Mouse (Mus musculus) kidney, embryonic 16.5 days (tissue): Measurements from ENCODE around the gene Rbm45. TPM values are rescaled to one million over a fixed set of nuclear protein-coding genes. Genes with fewer than 3 reads are reported as not detected.

Experiments used
- ATAC-seq: fragments of 200-750 bp; cut with Nextera tagmentation; 2 replicates; pipeline ENCODE4 v1.8.0; 2017; ENCODE audit warnings: moderate TSS enrichment; ENCODE audit not compliant: low FRiP score, low TSS enrichment
- H3K27ac ChIP-seq: fragments of 300-500 bp; sonication (generic); 2 replicates; pipeline ENCODE4 v1.5.1; 2014; ENCODE audit warnings: low read length
- H3K27me3 ChIP-seq: fragments of 300-500 bp; sonication (generic); 2 replicates; pipeline ENCODE4 v1.6.1; 2014; ENCODE audit warnings: low read length, control low read depth, mixed read lengths; ENCODE audit not compliant: insufficient read depth
- H3K36me3 ChIP-seq: fragments of 300-500 bp; sonication (generic); 2 replicates; pipeline ENCODE4 v1.6.1; 2014; ENCODE audit warnings: low read length, control low read depth, mixed read lengths; ENCODE audit not compliant: insufficient read depth
- H3K4me1 ChIP-seq: fragments of 300-500 bp; sonication (generic); 2 replicates; pipeline ENCODE4 v1.6.1; 2014; ENCODE audit warnings: low read length, control low read depth, mixed read lengths; ENCODE audit not compliant: insufficient read depth
- H3K4me2 ChIP-seq: fragments of 300-500 bp; sonication (generic); replicated peaks from 2 replicates; pipeline ENCODE4 v1.6.1; 2014; ENCODE audit warnings: low read depth, low read length
- H3K4me3 ChIP-seq: fragments of 300-500 bp; sonication (generic); 2 replicates; pipeline ENCODE4 v1.5.1; 2014; ENCODE audit warnings: mild to moderate bottlenecking, low read length
- H3K9ac ChIP-seq: fragments of 300-500 bp; sonication (generic); replicated peaks from 2 replicates; pipeline ENCODE4 v1.6.1; 2014; ENCODE audit warnings: low read length
- H3K9me3 ChIP-seq: fragments of 300-500 bp; sonication (generic); 2 replicates; pipeline ENCODE4 v1.6.1; 2016; ENCODE audit warnings: low read length, control low read depth
- WGBS: fragments of 180-500 bp; shearing (Covaris S2); extraction: QIAGEN DNeasy Blood & Tissue Kit; methylation state at CpG from one replicate; pipeline ENCODE4 v1.1.7; 2014; 5-methylcytosine and 5-hydroxymethylcytosine counted together
- polyA plus RNA-seq: library from polyadenylated mRNA; unstranded; fragments of >200 nt; fragmentation: Nextera tagmentation; extraction: Ambion mirVana; gene quantifications from 2 replicates; pipeline ENCODE4 v1.2.1, GENCODE M21; 2015

Gene Rbm45
- polyA plus RNA-seq = 14.5 and 16.9 TPM in 2 replicates

DNA sequence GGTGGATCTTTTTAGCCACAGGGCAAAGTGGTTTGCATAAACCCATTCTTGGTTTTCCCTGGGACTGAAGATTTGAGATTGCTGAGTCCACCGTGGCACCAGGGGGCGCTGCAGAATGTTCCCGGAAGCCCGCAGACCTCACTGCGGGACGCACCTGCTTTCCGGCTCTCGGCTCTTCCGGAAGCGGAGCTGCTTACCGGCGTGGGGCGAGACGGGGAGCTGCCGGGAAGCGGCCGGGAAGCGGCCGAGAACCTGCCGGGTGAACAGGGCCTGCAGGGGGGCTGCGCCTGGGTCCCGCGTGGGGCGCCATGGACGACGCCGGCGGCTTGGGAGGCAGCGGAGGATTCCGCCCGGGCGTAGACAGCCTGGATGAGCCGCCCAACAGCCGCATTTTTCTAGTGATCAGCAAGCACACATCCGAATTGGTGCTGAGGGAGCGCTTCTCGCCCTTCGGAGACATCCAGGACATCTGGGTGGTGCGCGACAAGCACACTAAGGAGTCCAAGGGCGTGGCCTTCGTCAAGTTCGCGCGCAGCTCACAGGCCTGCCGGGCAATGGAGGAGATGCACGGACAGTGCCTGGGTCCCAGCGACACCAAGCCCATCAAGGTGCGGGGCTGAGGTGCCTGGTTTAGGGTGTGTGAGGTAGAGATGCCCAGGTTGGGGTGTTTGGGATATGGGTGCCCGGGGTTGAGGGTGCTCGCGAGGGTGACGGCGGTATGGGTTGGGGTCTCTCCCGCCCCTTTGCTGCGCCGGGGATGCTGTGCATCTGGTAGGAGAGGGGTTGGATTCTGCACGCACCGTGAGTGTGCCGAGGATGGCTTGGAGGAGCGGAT lies at the start of gene Rbm45:
TSS of gene Rbm45 (plus strand) at position 164 of the 835 bp plus-strand sequence.
- H3K27ac ChIP-seq = peak within 1 kb of the TSS; percentile 63; the same call in 1 of the 2 replicates
- H3K4me2 ChIP-seq = peak within 1 kb of the TSS; percentile 95
- no peaks in the 10 kb centered on the region for H3K9me3 ChIP-seq
- peak within 1 kb of the TSS; percentile 69 for H3K4me3 ChIP-seq
- under 1% methylated on average over 61 of the region's 61 CpGs for WGBS
- peak; percentile 90 for ATAC-seq
- H3K9ac ChIP-seq = peak within 1 kb of the TSS; percentile 77
- H3K36me3 ChIP-seq = peaks cover 27% of the 10 kb centered on the region
- H3K4me1 ChIP-seq = peaks cover 16% of the 10 kb centered on the region
- no peaks in the 10 kb centered on the region for H3K27me3 ChIP-seq

GRCm38 (mm10) chr2:76320336-76320735 lies 49.4 kb upstream of the Rbm45 start:
- Histone ChIP-seq H3K36me3 (no peaks in the 10 kb centered on the region), H3K9me3 (no peaks in the 10 kb centered on the region), H3K27me3 (no peaks in the 10 kb centered on the region), H3K27ac (no peak overlapping the region), H3K4me3 (no peak overlapping the region), H3K9ac (no peak overlapping the region), H3K4me2 (no peak overlapping the region), H3K4me1 (no peaks in the 10 kb centered on the region)
- no peak for ATAC-seq
- WGBS = 82% methylated on average over 6 of the region's 6 CpGs

DNA sequence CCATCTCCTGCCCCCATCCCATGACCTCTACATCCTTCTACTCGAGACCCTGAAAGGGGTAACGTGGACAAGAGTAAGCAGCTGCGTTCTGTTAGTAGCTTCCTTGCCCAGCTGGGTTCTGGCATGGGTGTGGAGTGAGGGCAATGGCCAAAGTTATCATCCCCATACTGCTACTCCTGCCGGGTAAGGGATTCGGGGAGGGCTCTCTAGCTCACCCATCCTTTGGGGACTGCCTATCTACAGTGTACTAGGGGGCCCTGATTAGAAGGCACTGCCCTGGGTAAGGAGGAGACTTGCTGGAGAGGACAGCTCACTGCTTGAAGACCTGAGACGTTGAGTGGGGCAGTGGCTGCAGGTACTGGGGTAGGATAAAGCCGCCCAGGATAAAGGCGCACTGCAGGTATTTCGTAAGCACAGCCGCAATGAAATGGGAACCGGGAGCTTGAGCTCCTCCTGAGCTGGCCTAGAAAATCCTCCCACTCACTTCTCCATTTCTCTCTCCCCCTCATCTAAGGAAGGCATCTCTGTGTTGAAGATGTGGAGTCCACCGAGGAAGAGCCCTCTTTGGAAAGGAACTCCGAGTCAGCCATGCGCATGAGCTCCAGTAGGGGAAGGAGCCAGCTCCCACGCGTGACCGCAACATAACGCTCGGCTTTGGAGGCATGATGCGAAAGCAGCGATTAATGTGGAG lies 46.5 kb upstream of the Rbm45 start:
- 67% methylated on average over 21 of the region's 21 CpGs for WGBS
- Histone ChIP-seq H3K4me3 (no peak overlapping the region), H3K27me3 (no peaks in the 10 kb centered on the region), H3K9ac (no peak overlapping the region), H3K4me1 (no peaks in the 10 kb centered on the region), H3K9me3 (no peaks in the 10 kb centered on the region), H3K27ac (no peak overlapping the region), H3K36me3 (no peaks in the 10 kb centered on the region), H3K4me2 (no peak overlapping the region)
- no peak for ATAC-seq

- 89% methylated on average over 5 of the region's 5 CpGs for WGBS
- Histone ChIP-seq H3K27ac (no peak overlapping the region), H3K9me3 (no peaks in the 10 kb centered on the region), H3K4me2 (no peak overlapping the region), H3K36me3 (no peaks in the 10 kb centered on the region), H3K4me3 (no peak overlapping the region), H3K4me1 (no peaks in the 10 kb centered on the region), H3K9ac (no peak overlapping the region), H3K27me3 (no peaks in the 10 kb centered on the region)
- no peak for ATAC-seq
Measured at GRCm38 (mm10) chr2:76324463-76324862, 45.3 kb upstream of the Rbm45 start.

DNA sequence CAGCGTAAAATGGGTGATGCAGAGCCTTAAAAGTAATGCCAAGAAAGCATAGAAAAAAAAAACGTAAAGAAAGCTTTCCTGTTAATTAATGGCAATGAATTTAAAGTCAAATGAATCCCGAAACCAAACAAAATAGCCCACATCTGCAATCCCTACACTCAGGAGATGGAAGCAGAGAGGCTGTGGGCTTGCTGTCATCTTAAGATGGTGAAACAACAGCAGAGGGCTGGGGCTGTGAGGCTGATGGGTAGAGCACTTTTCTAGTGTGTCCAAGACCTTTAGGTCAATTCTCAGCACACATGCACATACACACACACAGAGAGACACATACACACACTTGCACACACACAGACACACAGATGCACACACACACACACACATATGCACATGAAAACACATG lies 43.6 kb upstream of the Rbm45 start:
- no peak for ATAC-seq

DNA sequence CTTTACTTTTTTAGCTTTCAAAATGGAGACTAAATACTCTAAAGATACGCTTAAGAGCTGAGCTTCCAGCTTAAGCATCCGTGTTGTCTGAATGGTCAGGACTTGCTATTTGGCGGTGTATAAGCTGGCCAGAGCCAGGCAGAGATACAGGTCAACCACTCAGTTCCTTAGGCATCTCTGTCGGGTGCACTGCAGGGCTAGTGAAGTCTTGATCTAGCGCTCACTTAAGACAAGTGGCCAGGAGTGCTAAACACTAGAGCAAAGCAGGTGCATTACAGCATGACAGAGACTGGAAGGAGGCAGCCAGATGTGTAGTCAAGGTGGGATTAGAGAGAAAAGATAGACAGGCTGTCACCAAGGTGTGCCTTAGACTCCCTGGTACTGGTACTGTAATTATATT lies 39.7 kb upstream of the Rbm45 start:
- no peak overlapping the region for H3K9ac ChIP-seq
- no peaks in the 10 kb centered on the region for H3K27me3 ChIP-seq
- H3K4me3 ChIP-seq = no peak overlapping the region
- no peak overlapping the region for H3K27ac ChIP-seq
- no peaks in the 10 kb centered on the region for H3K36me3 ChIP-seq
- no peaks in the 10 kb centered on the region for H3K4me1 ChIP-seq
- no peak for ATAC-seq
- H3K9me3 ChIP-seq = no peaks in the 10 kb centered on the region
- no peak overlapping the region for H3K4me2 ChIP-seq
- WGBS = 91% methylated on average over 5 of the region's 5 CpGs

More for the DNA sequence above, 43.6 kb upstream of the Rbm45 start:
- Histone ChIP-seq H3K27ac (no peak overlapping the region), H3K4me2 (no peak overlapping the region), H3K9ac (no peak overlapping the region), H3K4me1 (no peaks in the 10 kb centered on the region), H3K9me3 (no peaks in the 10 kb centered on the region), H3K27me3 (no peaks in the 10 kb centered on the region), H3K4me3 (no peak overlapping the region), H3K36me3 (no peaks in the 10 kb centered on the region)
- 83% methylated on average over 3 of the region's 3 CpGs for WGBS

DNA sequence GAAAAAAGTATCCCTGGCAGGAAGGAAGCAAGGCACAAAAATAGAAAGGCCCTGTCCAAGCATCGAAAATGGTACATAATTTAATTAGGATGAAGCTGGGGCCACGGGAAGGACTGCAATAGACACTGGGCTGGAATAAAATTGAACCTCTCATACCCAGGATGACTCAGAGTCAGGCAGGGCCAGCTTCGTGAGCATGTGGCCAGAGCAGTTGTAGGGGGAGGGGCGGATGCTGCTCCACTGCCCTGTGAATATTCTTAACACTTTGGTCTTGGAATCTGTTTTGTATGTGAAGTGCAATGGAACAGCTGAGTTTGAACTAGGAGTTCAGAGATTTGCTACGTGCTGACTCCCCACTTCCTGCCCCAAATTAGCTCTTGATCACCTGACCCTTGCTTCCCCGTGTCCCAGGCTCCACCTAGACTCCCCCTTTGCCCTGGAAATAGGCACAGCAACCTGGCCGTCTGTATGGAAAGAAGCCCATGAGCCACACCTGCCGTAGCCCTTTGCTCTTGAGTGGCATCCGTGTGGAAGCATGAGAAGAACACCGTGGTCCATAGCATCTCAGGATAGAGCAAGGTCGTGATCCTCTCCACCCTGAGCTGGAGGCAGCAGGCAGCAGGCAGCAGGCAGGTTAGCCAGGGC lies 37.5 kb upstream of the Rbm45 start:
- no peaks in the 10 kb centered on the region for H3K4me1 ChIP-seq
- H3K9me3 ChIP-seq = no peaks in the 10 kb centered on the region
- H3K9ac ChIP-seq = no peak overlapping the region
- no peak for ATAC-seq
- H3K27ac ChIP-seq = no peak overlapping the region
- 72% methylated on average over 11 of the region's 11 CpGs for WGBS
- H3K27me3 ChIP-seq = no peaks in the 10 kb centered on the region
- H3K4me2 ChIP-seq = no peak overlapping the region
- H3K36me3 ChIP-seq = no peaks in the 10 kb centered on the region
- no peak overlapping the region for H3K4me3 ChIP-seq

- H3K27ac ChIP-seq = no peak overlapping the region
- peaks cover 7% of the 10 kb centered on the region; the same call in 1 of the 2 replicates for H3K4me1 ChIP-seq
- peaks cover 3% of the 10 kb centered on the region; the same call in 1 of the 2 replicates for H3K27me3 ChIP-seq
- no peak overlapping the region for H3K4me3 ChIP-seq
- ATAC-seq = no peak
- H3K9me3 ChIP-seq = no peaks in the 10 kb centered on the region
- 83% methylated on average over 5 of the region's 5 CpGs for WGBS
- H3K9ac ChIP-seq = no peak overlapping the region
- no peak overlapping the region for H3K4me2 ChIP-seq
- H3K36me3 ChIP-seq = no peaks in the 10 kb centered on the region
Measured at GRCm38 (mm10) chr2:76334596-76334995, 35.2 kb upstream of the Rbm45 start.

GRCm38 (mm10) chr2:76338215-76339156 lies 31.3 kb upstream of the Rbm45 start, which contains the start of gene Pde11a:
Gene Pde11a, minus strand, starts transcription at chr2:76338774.
- H3K27ac ChIP-seq = no peak within 1 kb of the TSS
- peak within 1 kb of the TSS; percentile 48 for H3K9ac ChIP-seq
- H3K4me2 ChIP-seq = peak within 1 kb of the TSS; percentile 74
- peaks cover 3% of the 10 kb centered on the region; the same call in 1 of the 2 replicates for H3K27me3 ChIP-seq
- H3K4me1 ChIP-seq = peaks cover 7% of the 10 kb centered on the region; the same call in 1 of the 2 replicates
- H3K36me3 ChIP-seq = no peaks in the 10 kb centered on the region
- H3K9me3 ChIP-seq = no peaks in the 10 kb centered on the region
- WGBS = 15% methylated on average over 39 of the region's 41 CpGs
- H3K4me3 ChIP-seq = peak within 1 kb of the TSS; percentile 42
- ATAC-seq = peak; percentile 96
